In the genomic region with DNA sequence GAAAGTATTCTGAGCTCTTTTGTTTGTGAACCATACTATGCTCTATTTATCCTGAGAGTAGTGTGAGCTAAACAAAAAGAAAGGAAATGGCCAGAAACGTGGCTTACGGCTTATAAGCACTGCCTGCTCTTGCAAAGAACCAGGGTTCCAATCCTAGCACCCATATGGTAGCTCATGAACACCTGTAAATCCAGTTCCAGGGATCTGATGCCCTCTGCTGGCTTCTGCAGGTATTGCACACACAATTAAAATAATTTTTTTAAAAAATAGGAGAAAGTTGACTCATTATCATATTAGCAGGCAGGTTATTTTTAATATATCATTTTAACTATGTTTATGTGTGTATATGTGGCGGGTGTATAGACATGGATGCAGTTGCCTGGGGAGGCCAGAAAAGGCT, we compare ENCODE assay signal across 12 mouse cellular contexts.
DNase-seq lines count a peak whose midpoint lies in the region; ATAC-seq and TF ChIP-seq lines count a peak whose summit lies in the region.
"Had no signal": no experiment of that assay in that cellular context is flagged by ENCODE, and none has a peak within 500 bp of the region (broad histone marks: within the 10 kb centered on the region; RNA-seq: fewer than 3 reads in every experiment).

No protein-coding gene starts in this region.

- no peak for ATAC-seq in lung, embryonic 14.5 days (ENCODE audit: insufficient read depth)

- no peaks in the 10 kb centered on the region for H3K79me2 ChIP-seq in heart, adult 2 months (replicated peaks; ENCODE audit: control insufficient read depth, insufficient read depth, low read length)

- no peak overlapping the region for H3K4me3 ChIP-seq in heart, adult 2 months
- no peak overlapping the region for H3K4me3 ChIP-seq in heart, embryonic 10.5 days
- H3K4me3 ChIP-seq in lung, embryonic 14.5 days (ENCODE audit: low read depth, low read length): no peak overlapping the region
- H3K4me3 ChIP-seq in ES-E14 (ENCODE audit: insufficient read depth in 1 of 2, low read depth in 1 of 2, low read length in 2 of 2, poor library complexity in 1 of 2, severe bottlenecking in 1 of 2): no peak overlapping the region
- H3K4me3 ChIP-seq: hindbrain, embryonic 10.5 days; myocyte had no signal

- TF ChIP-seq POLR2A in heart, adult 2 months (IDR thresholded peaks at IDR 0.05; ENCODE audit: insufficient read depth, low read depth, low read length): no peak

- in situ Hi-C loops in ES-E14 (cut with MboI; ENCODE audit: low sequenced_read_pairs in 2 of 2, unreplicated experiment in 2 of 2): loop anchor here in 1 of 2 experiments (5.0 kb wide), 1 partner anchor 88 kb away; the partner anchor contains the start of gene Ptpre

- peak; percentile 86 for TF ChIP-seq CTCF in heart, adult 2 months (IDR thresholded peaks at IDR 0.05)
- TF ChIP-seq CTCF in lung, embryonic 14.5 days (IDR thresholded peaks at IDR 0.05; ENCODE audit: low read depth): peak; percentile 71

- H3K9me3 ChIP-seq in heart, embryonic 10.5 days: no peaks in the 10 kb centered on the region
- H3K9me3 ChIP-seq in lung, embryonic 14.5 days (ENCODE audit: low read depth, low read length): no peaks in the 10 kb centered on the region
- H3K9me3 ChIP-seq in ES-E14 (ENCODE audit: control insufficient read depth, insufficient read depth, low read depth, low read length): no peaks in the 10 kb centered on the region

- H3K27me3 ChIP-seq in heart, adult 2 months (ENCODE audit: control insufficient read depth, insufficient read depth, low read length): no peaks in the 10 kb centered on the region
- H3K27me3 ChIP-seq in heart, embryonic 10.5 days (ENCODE audit: insufficient read depth, poor library complexity, severe bottlenecking): peaks cover 4% of the 10 kb centered on the region; the same call in 1 of the 2 replicates
- no peaks in the 10 kb centered on the region for H3K27me3 ChIP-seq in lung, embryonic 14.5 days (ENCODE audit: insufficient read depth, low read length)

- H3K4me1 ChIP-seq in heart, adult 2 months (ENCODE audit: control insufficient read depth, insufficient read depth, low read length): no peaks in the 10 kb centered on the region
- H3K4me1 ChIP-seq in heart, embryonic 10.5 days: no peaks in the 10 kb centered on the region; the same call in 1 of the 2 replicates
- H3K4me1 ChIP-seq in lung, embryonic 14.5 days (ENCODE audit: insufficient read depth): peaks cover 9% of the 10 kb centered on the region
- no peaks in the 10 kb centered on the region for H3K4me1 ChIP-seq in ES-E14 (ENCODE audit: control insufficient read depth in 2 of 2, insufficient read depth in 2 of 2, low read length in 2 of 2, poor library complexity in 1 of 2)

- DNase-seq in heart, adult 2 months: no peak
- no peak for DNase-seq in heart, embryonic 10.5 days (ENCODE audit: low spot score)
- peak; percentile 32 for DNase-seq in lung, embryonic 14.5 days
- no peak for DNase-seq in lung, adult 18-20 months
- no peak for DNase-seq in ES-E14 (ENCODE audit: low read depth, low spot score)
- peak; percentile 66 for DNase-seq in induced T-regulatory cell, adult 2 months (ENCODE audit: low read depth)
- no peak for DNase-seq in c-Kit-positive CD71-positive TER-119-positive erythroid progenitor cells, embryonic 14.5 days (ENCODE audit: low spot score)
- DNase-seq in ovary, adult 18-20 months (ENCODE audit: low spot score): no peak
- DNase-seq: cerebellum, adult 11-12 months; thymus, postnatal 36 days had no signal

- no peaks in the 10 kb centered on the region for H3K36me3 ChIP-seq in heart, adult 2 months (ENCODE audit: control insufficient read depth, insufficient read depth, low read length)
- H3K36me3 ChIP-seq in heart, embryonic 10.5 days: no peaks in the 10 kb centered on the region
- H3K36me3 ChIP-seq in lung, embryonic 14.5 days (ENCODE audit: insufficient read depth): no peaks in the 10 kb centered on the region
- H3K36me3 ChIP-seq in ES-E14 (ENCODE audit: control insufficient read depth, insufficient read depth, low read length, poor library complexity, severe bottlenecking): no peaks in the 10 kb centered on the region
- H3K36me3 ChIP-seq: hindbrain, embryonic 10.5 days had no signal

- no peak overlapping the region for H3K4me2 ChIP-seq in lung, embryonic 14.5 days

- no peak for TF ChIP-seq EP300 in heart, adult 2 months (IDR thresholded peaks at IDR 0.05; ENCODE audit: insufficient read depth, low read depth, low read length)

- intact Hi-C loops in heart, adult 2 months (cut with DNase I): loop anchor here (1.0 kb wide), 1 partner anchor 88 kb away; the partner anchor contains the start of gene Ptpre

- WGBS in heart, adult 2 months: 74% methylated on average over 3 of the region's 3 CpGs
- 56% methylated on average over 3 of the region's 3 CpGs for WGBS in heart, embryonic 10.5 days
- WGBS in lung, embryonic 14.5 days: 61% methylated on average over 3 of the region's 3 CpGs

- H3K9ac ChIP-seq in heart, adult 2 months (ENCODE audit: low read depth, low read length): no peak overlapping the region
- H3K9ac ChIP-seq in lung, embryonic 14.5 days: no peak overlapping the region
- H3K9ac ChIP-seq in ES-E14 (ENCODE audit: insufficient read depth, low read depth, low read length, poor library complexity, severe bottlenecking): no peak overlapping the region

- H3K27ac ChIP-seq in heart, adult 2 months: no peak overlapping the region
- H3K27ac ChIP-seq in heart, embryonic 10.5 days: no peak overlapping the region
- no peak overlapping the region for H3K27ac ChIP-seq in lung, embryonic 14.5 days (ENCODE audit: low read depth)
- no peak overlapping the region for H3K27ac ChIP-seq in ES-E14 (ENCODE audit: insufficient read depth, low read depth, low read length, poor library complexity, severe bottlenecking)
- H3K27ac ChIP-seq: hindbrain, embryonic 10.5 days had no signal

TF ChIP-seq in ES-E14, 5 proteins besides CTCF, POLR2A, EP300 and RAD21:
- TF ChIP-seq ZNF384 (IDR thresholded peaks at IDR 0.05; ENCODE audit: low read depth, low read length) (peak; percentile 70), HCFC1 (IDR thresholded peaks at IDR 0.05; ENCODE audit: borderline replicate concordance, insufficient read depth, low read length) (no peak), ZC3H11A (IDR thresholded peaks at IDR 0.05; ENCODE audit: borderline replicate concordance, low read depth, low read length) (peak; percentile 47; the same call in 1 of the 2 replicates)

Comparison
In these comparisons a context has a peak if more than half of its experiments do, and no peak if none do; other contexts are left out.
1. DNase-seq: peak in lung, embryonic 14.5 days (single experiment) and induced T-regulatory cell, adult 2 months (single experiment); none in heart, adult 2 months (0 of 2), heart, embryonic 10.5 days (single experiment), lung, adult 18-20 months (0 of 2), ES-E14 (single experiment), c-Kit-positive CD71-positive TER-119-positive erythroid progenitor cells, embryonic 14.5 days (single experiment) and ovary, adult 18-20 months (single experiment).